Mouse (Mus musculus) embryonic facial prominence, embryonic 14.5 days (tissue): ENCODE measurements around the gene Rpl26. TPM values are rescaled to one million over a fixed set of nuclear protein-coding genes. Genes with fewer than 3 reads are reported as not detected.
A peak's percentile ranks its signal among the peaks of the same experiment; 100 is the strongest.

Experiments used
- ATAC-seq: fragments of 200-750 bp; cut with Nextera tagmentation; 2 replicates; pipeline ENCODE4 v1.8.0; 2017; ENCODE audit warnings: low read depth, moderate number of reproducible peaks, moderate TSS enrichment
- DNase-seq: peaks from one replicate; pipeline ENCODE4 v3.0.0-alpha.2; 2015; ENCODE audit warnings: low spot score
- H3K27ac ChIP-seq: fragments of 300-500 bp; sonication (generic); replicated peaks from 2 replicates; pipeline ENCODE4 v1.5.1; 2014; ENCODE audit warnings: low read depth, mild to moderate bottlenecking, low read length, moderate library complexity
- H3K27me3 ChIP-seq: fragments of 300-500 bp; sonication (generic); replicated peaks from 2 replicates; pipeline ENCODE4 v1.6.1; 2014; ENCODE audit warnings: low read length; ENCODE audit not compliant: control insufficient read depth, insufficient read depth
- H3K36me3 ChIP-seq: fragments of 300-500 bp; sonication (generic); 2 replicates; pipeline ENCODE4 v1.6.1; 2014; ENCODE audit warnings: low read length, mixed read lengths; ENCODE audit not compliant: control insufficient read depth, insufficient read depth
- H3K4me1 ChIP-seq: fragments of 300-500 bp; sonication (generic); 2 replicates; pipeline ENCODE4 v1.6.1; 2014; ENCODE audit warnings: antibody characterized with exemption, low read length; ENCODE audit not compliant: control insufficient read depth, insufficient read depth
- H3K4me2 ChIP-seq: fragments of 300-500 bp; sonication (generic); 2 replicates; pipeline ENCODE4 v1.6.1; 2014; ENCODE audit warnings: low read depth, mild to moderate bottlenecking, low read length, moderate library complexity, mixed read lengths
- H3K4me3 ChIP-seq: fragments of 300-500 bp; sonication (generic); 2 replicates; pipeline ENCODE4 v1.5.1; 2014; ENCODE audit warnings: low read depth, mild to moderate bottlenecking, low read length
- H3K9ac ChIP-seq: fragments of 300-500 bp; sonication (generic); 2 replicates; pipeline ENCODE4 v1.6.1; 2014; ENCODE audit warnings: low read depth, mild to moderate bottlenecking, low read length, moderate library complexity, mixed read lengths
- H3K9me3 ChIP-seq: fragments of 300-500 bp; sonication (generic); 2 replicates; pipeline ENCODE4 v1.6.1; 2016; ENCODE audit warnings: low read length; ENCODE audit not compliant: control insufficient read depth
- WGBS: fragments of 180-500 bp; shearing (Covaris S2); extraction: QIAGEN DNeasy Blood & Tissue Kit; methylation state at CpG from one replicate; pipeline ENCODE4 v1.1.7; 2014; 5-methylcytosine and 5-hydroxymethylcytosine counted together
- polyA plus RNA-seq: library from polyadenylated mRNA; unstranded; fragments of >200 nt; fragmentation: Nextera tagmentation; extraction: Ambion mirVana; gene quantifications from 2 replicates; pipeline ENCODE4 v1.2.1, GENCODE M21; 2014

The Rpl26 gene
- polyA plus RNA-seq, 1 experiment from 2014 or later = 1,233 TPM

- Histone ChIP-seq H3K4me3 (no peak overlapping the region), H3K4me2 (no peak overlapping the region), H3K4me1 (no peaks in the 10 kb centered on the region; the same call in 1 of the 2 replicates), H3K9me3 (no peaks in the 10 kb centered on the region), H3K9ac (peak overlapping the region; percentile 10; the same call in 1 of the 2 replicates), H3K27me3 (no peaks in the 10 kb centered on the region), H3K27ac (no peak overlapping the region), H3K36me3 (peaks cover 38% of the 10 kb centered on the region)
- ATAC-seq (no peak), DNase-seq (no peak)
- WGBS = 87% methylated on average over 2 of the region's 2 CpGs
Observed at GRCm38 (mm10) chr11:68903775-68904174, 2.4 kb downstream of the Rpl26 start.

- WGBS = 80% methylated on average over 8 of the region's 8 CpGs
- H3K4me2 ChIP-seq = no peak overlapping the region
- no peak overlapping the region for H3K9ac ChIP-seq
- H3K27ac ChIP-seq = 0 out of 2 replicates have a peak overlapping the region, but pooled peaks have one; percentile 16
- ATAC-seq = no peak
- no peak overlapping the region for H3K4me3 ChIP-seq
- H3K36me3 ChIP-seq = peaks cover 38% of the 10 kb centered on the region
- no peaks in the 10 kb centered on the region for H3K27me3 ChIP-seq
- peak; percentile 85 for DNase-seq
- H3K4me1 ChIP-seq = no peaks in the 10 kb centered on the region; the same call in 1 of the 2 replicates
- H3K9me3 ChIP-seq = no peaks in the 10 kb centered on the region
Observed at GRCm38 (mm10) chr11:68904375-68905137, 3.2 kb downstream of the Rpl26 start.

GRCm38 (mm10) chr11:68905138-68905531 is 3.8 kb downstream of the Rpl26 start:
- WGBS = 72% methylated on average over 3 of the region's 3 CpGs
- DNase-seq (no peak), ATAC-seq (no peak)
- no peak overlapping the region for H3K4me2 ChIP-seq
- no peak overlapping the region for H3K9ac ChIP-seq
- H3K9me3 ChIP-seq = no peaks in the 10 kb centered on the region
- H3K27me3 ChIP-seq = no peaks in the 10 kb centered on the region
- H3K4me3 ChIP-seq = no peak overlapping the region
- no peaks in the 10 kb centered on the region; the same call in 1 of the 2 replicates for H3K4me1 ChIP-seq
- 0 out of 2 replicates have a peak overlapping the region, but pooled peaks have one; percentile 16 for H3K27ac ChIP-seq
- peaks cover 38% of the 10 kb centered on the region for H3K36me3 ChIP-seq

GRCm38 (mm10) chr11:68905665-68906460 is 4.5 kb downstream of the Rpl26 start:
- Histone ChIP-seq H3K9me3 (no peaks in the 10 kb centered on the region), H3K4me2 (no peak overlapping the region), H3K27ac (0 out of 2 replicates have a peak overlapping the region, but pooled peaks have one; percentile 31), H3K4me1 (no peaks in the 10 kb centered on the region; the same call in 1 of the 2 replicates), H3K9ac (no peak overlapping the region), H3K36me3 (peaks cover 38% of the 10 kb centered on the region), H3K27me3 (no peaks in the 10 kb centered on the region), H3K4me3 (no peak overlapping the region)
- ATAC-seq (no peak), DNase-seq (no peak)
- WGBS = 90% methylated on average over 9 of the region's 9 CpGs

GRCm38 (mm10) chr11:68906461-68906790 is 5.0 kb downstream of the Rpl26 start:
- WGBS = 55% methylated on average over 4 of the region's 4 CpGs
- Histone ChIP-seq H3K27me3 (no peaks in the 10 kb centered on the region), H3K9me3 (no peaks in the 10 kb centered on the region), H3K4me1 (peaks cover 3% of the 10 kb centered on the region; the same call in 1 of the 2 replicates), H3K27ac (0 out of 2 replicates have a peak overlapping the region, but pooled peaks have one; percentile 31), H3K36me3 (peaks cover 38% of the 10 kb centered on the region), H3K4me3 (no peak overlapping the region), H3K9ac (no peak overlapping the region), H3K4me2 (no peak overlapping the region)
- DNase-seq (peak; percentile 89), ATAC-seq (peak; percentile 23; the same call in 1 of the 2 replicates)

GRCm38 (mm10) chr11:68907251-68907650 is 5.9 kb downstream of the Rpl26 start:
- no peak overlapping the region for H3K4me2 ChIP-seq
- H3K9me3 ChIP-seq = no peaks in the 10 kb centered on the region
- no peak for ATAC-seq
- H3K4me3 ChIP-seq = no peak overlapping the region
- peaks cover 3% of the 10 kb centered on the region; the same call in 1 of the 2 replicates for H3K4me1 ChIP-seq
- H3K27ac ChIP-seq = no peak overlapping the region
- H3K9ac ChIP-seq = no peak overlapping the region
- no peaks in the 10 kb centered on the region for H3K27me3 ChIP-seq
- peaks cover 38% of the 10 kb centered on the region for H3K36me3 ChIP-seq
- DNase-seq = no peak
- 85% methylated on average over 3 of the region's 3 CpGs for WGBS

GRCm38 (mm10) chr11:68908846-68909503 is 7.6 kb downstream of the Rpl26 start:
- no peak for ATAC-seq
- Histone ChIP-seq H3K4me2 (no peak overlapping the region), H3K27me3 (no peaks in the 10 kb centered on the region), H3K9ac (no peak overlapping the region), H3K36me3 (peaks cover 25% of the 10 kb centered on the region), H3K4me3 (no peak overlapping the region), H3K4me1 (peaks cover 3% of the 10 kb centered on the region; the same call in 1 of the 2 replicates), H3K27ac (no peak overlapping the region), H3K9me3 (no peaks in the 10 kb centered on the region)
- WGBS = 42% methylated on average over 7 of the region's 7 CpGs
- no peak for DNase-seq

GRCm38 (mm10) chr11:68911531-68912177 is 10.3 kb downstream of the Rpl26 start:
- Histone ChIP-seq H3K4me1 (peaks cover 3% of the 10 kb centered on the region; the same call in 1 of the 2 replicates), H3K9ac (peak overlapping the region; percentile 11; the same call in 1 of the 2 replicates), H3K9me3 (no peaks in the 10 kb centered on the region), H3K4me2 (no peak overlapping the region), H3K4me3 (no peak overlapping the region), H3K27me3 (no peaks in the 10 kb centered on the region), H3K27ac (peak overlapping the region; percentile 65), H3K36me3 (no peaks in the 10 kb centered on the region)
- ATAC-seq = no peak; the same call in 1 of the 2 replicates
- 44% methylated on average over 14 of the region's 14 CpGs for WGBS
- peak; percentile 76 for DNase-seq
